Mouse (Mus musculus) kidney, postnatal 4 days (tissue): ENCODE data around the gene D16Ertd472e.

Experiments
- DNase-seq, 2 experiments: peaks; one replicate each; pipeline ENCODE4 v3.0.0; 2021; ENCODE audit warnings: mixed read lengths in 2 of 2

Gene D16Ertd472e

GRCm38 (mm10) chr16:78576478-78577084 lies at the start of gene D16Ertd472e:
D16Ertd472e (minus strand) TSS chr16:78576708.
- peak; percentile 90 to 94 for DNase-seq

GRCm38 (mm10) chr16:78622755-78623154 lies 46.2 kb upstream of the D16Ertd472e start:
- no peak for DNase-seq

GRCm38 (mm10) chr16:78619386-78619785 lies 42.9 kb upstream of the D16Ertd472e start:
- peak in 1 of 2 experiments; percentile 16 for DNase-seq

GRCm38 (mm10) chr16:78617757-78618532 lies 41.4 kb upstream of the D16Ertd472e start:
- DNase-seq, result no peak

GRCm38 (mm10) chr16:78606202-78606601 lies 29.7 kb upstream of the D16Ertd472e start:
- DNase-seq, result no peak

GRCm38 (mm10) chr16:78598919-78599318 lies 22.4 kb upstream of the D16Ertd472e start:
- DNase-seq, result no peak

GRCm38 (mm10) chr16:78596381-78596780 lies 19.9 kb upstream of the D16Ertd472e start:
- DNase-seq, result no peak

GRCm38 (mm10) chr16:78595821-78596220 lies 19.3 kb upstream of the D16Ertd472e start:
- DNase-seq, result no peak

GRCm38 (mm10) chr16:78594154-78594553 lies 17.6 kb upstream of the D16Ertd472e start:
- no peak for DNase-seq

GRCm38 (mm10) chr16:78591130-78591529 lies 14.6 kb upstream of the D16Ertd472e start:
- DNase-seq, result no peak

GRCm38 (mm10) chr16:78588821-78589220 lies 12.3 kb upstream of the D16Ertd472e start:
- no peak for DNase-seq

- DNase-seq, result no peak
Observed at GRCm38 (mm10) chr16:78586621-78587020, 10.1 kb upstream of the D16Ertd472e start.

GRCm38 (mm10) chr16:78585664-78586397 lies 9.3 kb upstream of the D16Ertd472e start:
- no peak for DNase-seq

GRCm38 (mm10) chr16:78585163-78585562 lies 8.7 kb upstream of the D16Ertd472e start:
- no peak for DNase-seq

GRCm38 (mm10) chr16:78583968-78584367 lies 7.5 kb upstream of the D16Ertd472e start:
- no peak for DNase-seq

GRCm38 (mm10) chr16:78580387-78580786 lies 3.9 kb upstream of the D16Ertd472e start:
- DNase-seq, result no peak

- DNase-seq, result no peak
Observed at GRCm38 (mm10) chr16:78579386-78579785, 2.9 kb upstream of the D16Ertd472e start.

GRCm38 (mm10) chr16:78577085-78577671 lies 670 bp upstream of the D16Ertd472e start:
- DNase-seq, result peak in 1 of 2 experiments; percentile 20

- DNase-seq, result peak; percentile 75 to 85
Observed at GRCm38 (mm10) chr16:78575852-78576477, 543 bp downstream of the D16Ertd472e start.

GRCm38 (mm10) chr16:78575190-78575851 lies 1.2 kb downstream of the D16Ertd472e start:
- DNase-seq, result no peak

- DNase-seq, result no peak
Observed at GRCm38 (mm10) chr16:78574241-78574640, 2.3 kb downstream of the D16Ertd472e start.

- DNase-seq, result no peak
Observed at GRCm38 (mm10) chr16:78573016-78573415, 3.5 kb downstream of the D16Ertd472e start.
